Mouse (Mus musculus): ENCODE results near the gene Irf4.
A peak's percentile ranks its signal among the peaks of the same experiment; 100 is the strongest.

The Irf4 gene

DNA sequence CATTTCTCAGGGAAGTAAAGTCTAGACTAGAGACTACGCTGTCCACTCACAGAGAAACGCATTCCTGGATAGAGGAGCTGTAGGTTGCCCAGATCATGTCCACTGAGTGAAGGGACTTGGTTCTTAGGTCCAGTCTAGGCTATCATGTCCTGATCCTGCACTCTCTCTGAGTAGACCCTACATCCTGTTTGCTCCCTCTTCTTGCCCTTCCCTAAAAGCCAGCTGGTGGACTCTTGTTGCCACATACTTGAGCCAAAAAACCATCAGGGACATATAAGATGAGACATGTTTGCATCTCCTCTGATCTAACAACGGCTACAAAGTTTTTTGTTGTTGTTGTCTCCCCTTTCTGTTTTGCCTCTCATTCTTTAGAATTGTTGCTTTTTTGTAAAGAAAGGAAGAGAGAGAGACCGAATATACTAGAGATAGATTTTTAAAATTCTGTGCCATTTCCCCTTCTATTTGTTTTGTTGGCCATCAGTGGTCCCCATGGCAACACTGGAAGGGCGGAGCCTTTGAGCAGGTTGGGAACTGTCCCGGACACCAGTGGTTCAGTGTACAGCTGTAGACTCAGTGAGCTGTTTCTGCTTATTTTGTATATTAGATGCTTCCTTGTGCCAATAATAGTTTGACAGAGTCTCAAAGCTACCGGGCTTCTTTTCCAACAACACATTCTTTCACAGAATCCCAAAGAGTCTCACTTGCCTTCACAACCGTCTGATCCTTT is 15.2 kb downstream of the Irf4 start:
- no peak for DNase-seq

DNA sequence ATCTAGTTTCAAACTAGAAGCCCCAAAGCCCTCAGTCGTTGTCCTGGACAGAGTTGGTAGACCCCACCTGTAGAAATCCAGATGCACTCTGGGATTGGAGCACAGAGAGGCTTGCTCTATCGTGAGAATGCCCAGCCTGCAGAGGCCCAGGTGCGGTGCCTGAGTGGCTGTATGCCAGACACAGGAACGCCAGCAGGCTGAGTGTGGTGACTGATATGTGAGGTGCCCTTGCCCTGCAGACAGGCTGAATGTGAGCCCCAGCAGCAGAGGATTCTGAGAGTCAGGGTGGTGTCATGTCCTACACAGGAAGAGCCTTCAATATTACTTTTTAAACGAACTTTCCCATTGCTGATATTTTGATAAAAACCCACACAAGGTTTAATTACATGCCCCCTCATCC is 16.9 kb downstream of the Irf4 start:
- no peak for DNase-seq

DNA sequence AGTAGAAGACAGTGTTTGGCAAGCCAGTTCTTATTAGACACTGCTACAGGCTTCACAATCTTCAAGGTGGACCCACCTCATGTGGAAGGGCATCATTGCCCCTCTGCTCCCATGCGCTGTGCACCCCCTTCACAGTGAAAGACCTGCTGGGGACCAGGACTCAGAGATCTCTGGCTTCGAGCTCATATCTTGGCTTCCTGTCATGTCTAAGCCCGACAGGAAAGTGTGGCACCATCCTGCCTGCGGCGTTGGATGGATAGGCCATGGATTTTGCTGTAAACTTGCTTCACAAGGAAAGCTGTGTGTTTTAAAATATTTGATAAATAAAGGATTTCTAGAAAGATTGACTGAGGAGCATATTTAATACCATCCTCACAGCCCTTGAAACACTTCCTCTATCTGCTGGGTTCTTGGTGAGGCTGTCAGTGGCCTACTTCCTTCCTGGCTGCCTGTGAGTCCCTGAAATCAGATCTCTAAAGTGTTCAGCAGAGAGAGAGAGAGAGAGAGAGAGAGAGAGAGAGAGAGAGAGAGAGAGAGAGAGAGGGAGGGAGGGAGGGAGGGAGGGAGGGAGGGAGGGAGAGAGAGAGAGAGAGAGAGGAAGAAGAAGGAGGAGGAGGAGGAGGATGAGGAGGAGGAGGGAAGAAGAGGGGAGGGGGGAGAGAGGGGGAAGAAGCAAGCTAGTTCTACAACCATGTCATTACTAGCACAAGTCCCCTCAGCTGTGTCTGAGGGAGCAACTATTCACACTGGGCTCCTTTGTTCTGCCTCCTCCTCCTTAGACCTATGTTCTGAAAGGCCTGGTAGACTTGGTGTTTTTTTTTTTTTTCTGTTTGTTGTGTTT is 17.8 kb downstream of the Irf4 start:
- DNase-seq: no peak

DNA sequence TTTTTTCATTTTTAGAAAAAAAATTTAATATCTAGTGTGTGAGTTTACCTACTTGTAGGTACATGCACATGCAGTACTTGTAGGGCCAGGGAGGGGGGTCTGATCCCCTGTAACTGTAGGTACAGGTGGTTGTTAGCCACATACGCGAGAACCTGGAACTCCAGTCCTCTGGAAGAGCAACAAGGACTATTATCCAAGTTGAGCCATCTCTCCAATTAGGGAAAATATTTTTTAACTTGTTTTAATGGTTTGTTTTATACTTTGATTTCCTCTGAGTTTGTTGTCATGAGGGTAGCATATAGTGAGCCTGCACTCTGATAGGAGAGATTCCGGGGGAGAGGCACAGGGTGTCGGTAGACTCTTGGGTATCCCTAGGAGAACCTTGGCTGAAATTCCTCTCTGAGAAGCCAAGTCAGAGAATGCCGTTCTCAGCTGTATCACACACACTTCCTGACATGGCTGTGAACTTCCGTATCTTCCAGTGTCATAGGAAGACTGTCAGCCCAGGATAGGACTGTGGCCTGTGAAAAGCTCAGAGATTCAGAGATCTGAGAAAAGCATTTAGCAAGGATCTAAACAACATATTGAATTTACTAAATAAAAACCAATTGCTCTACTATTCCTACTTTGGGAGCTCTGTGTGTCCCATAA is 18.6 kb downstream of the Irf4 start:
- no peak for DNase-seq

DNA sequence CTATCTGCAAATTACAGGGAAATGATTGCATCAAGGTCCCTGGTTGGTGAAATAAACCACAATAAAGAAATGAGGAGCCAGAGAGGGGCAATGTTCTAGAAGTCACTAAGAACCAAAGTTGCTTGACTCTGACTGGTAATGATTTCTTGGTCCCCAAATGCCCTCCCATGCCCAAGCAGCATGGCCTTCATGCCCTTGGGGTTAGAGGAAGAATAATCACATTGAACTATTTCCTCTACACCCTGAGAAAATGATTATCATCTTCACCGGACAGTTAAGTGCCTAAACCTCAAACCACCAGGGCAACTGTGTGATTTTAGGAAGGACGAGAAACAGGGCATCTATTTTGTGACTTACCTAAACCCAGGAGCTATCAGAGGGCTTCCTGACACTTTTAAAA is 27.0 kb downstream of the Irf4 start:
- DNase-seq: no peak

DNA sequence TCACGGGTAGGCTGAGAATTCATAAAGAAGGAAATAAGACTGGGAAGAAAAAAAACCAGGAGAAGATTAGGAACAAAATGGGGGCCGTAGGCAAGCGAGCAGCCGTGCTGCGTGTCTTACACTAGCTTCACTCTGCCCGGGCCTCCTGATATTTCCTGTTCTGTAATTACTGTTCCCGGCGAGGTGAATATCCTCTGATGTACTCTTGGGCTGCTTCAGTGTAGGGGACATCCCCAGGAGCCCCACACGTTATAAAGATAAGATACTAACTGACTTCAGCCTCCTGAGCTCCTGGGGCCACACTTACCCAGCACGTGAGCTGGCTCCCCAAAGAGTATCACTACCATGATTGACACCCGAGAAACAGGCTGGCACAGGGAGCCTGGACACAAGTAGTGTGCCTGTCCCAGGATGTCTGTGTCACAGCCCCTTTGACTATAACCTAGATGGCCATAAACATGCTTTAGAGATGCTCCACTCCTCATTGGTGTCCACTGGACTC is 28.7 kb downstream of the Irf4 start:
- no peak for DNase-seq

DNA sequence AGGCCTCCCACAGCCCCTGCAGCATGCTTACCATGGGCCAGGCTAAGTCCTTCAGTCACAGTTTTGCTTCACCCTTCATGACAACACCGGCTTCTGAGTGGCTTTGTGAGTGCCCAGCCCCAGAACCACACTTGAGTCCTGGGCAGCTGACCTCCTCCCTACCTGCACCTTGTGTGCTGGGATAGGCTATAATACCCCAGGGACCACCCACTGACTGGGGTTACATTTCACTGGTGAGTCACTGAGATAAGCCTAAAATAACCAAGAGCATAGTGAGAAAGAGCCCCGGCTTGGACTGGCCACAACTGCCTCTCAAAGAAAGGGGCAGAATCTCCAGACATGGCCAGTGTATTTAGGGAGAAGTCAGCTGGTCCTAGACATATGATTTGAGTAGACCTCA is 32.9 kb downstream of the Irf4 start:
- DNase-seq: no peak

DNA sequence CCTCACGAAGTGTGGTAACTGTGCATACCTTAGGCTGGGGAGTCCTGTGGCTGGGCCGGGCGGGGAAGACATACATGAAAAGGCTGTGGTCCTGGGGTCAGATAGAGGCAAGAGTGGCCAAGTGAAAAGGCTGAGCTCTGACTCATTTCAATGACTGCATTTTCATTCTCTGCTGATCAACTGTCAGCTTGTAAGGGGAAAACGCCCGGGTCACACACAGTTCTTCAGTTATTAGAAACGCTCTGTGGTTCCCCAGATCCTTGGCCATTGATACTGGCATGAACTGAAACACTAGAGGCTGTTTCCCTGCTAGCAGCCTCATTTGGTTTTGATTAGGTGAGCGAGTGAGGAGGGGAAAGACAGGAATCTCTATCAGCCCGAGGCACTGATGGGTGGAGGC is 33.4 kb downstream of the Irf4 start:
- DNase-seq: no peak

DNA sequence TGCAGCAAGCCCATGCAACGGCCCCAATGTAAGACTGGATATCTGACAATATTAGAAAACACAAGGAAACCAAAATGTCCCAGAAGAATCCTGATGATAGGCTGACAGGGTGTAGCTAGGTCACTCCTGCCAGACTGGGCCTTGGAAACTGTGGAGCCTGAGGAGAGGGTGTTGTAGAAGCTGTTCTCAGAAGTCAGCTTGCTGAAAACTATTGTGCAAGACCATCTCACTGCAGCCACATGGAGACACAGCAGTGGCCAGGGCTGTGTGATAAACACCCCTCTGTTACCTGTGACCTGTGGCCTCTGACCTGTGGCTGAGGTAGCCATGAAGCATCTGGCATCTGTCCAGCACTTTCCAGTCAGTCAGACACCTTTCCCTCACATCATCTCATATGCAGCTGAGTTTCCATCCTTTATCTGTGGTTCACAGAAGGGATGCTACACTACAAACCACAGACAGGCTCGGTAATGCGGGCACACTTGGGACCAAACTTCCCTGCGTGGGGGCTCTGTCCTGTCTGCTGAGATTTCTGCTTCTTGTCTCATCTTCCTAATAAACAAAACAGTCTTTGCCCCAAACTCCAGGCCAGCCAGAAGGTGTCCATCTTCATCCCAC is 36.5 kb downstream of the Irf4 start:
- DNase-seq: no peak

DNA sequence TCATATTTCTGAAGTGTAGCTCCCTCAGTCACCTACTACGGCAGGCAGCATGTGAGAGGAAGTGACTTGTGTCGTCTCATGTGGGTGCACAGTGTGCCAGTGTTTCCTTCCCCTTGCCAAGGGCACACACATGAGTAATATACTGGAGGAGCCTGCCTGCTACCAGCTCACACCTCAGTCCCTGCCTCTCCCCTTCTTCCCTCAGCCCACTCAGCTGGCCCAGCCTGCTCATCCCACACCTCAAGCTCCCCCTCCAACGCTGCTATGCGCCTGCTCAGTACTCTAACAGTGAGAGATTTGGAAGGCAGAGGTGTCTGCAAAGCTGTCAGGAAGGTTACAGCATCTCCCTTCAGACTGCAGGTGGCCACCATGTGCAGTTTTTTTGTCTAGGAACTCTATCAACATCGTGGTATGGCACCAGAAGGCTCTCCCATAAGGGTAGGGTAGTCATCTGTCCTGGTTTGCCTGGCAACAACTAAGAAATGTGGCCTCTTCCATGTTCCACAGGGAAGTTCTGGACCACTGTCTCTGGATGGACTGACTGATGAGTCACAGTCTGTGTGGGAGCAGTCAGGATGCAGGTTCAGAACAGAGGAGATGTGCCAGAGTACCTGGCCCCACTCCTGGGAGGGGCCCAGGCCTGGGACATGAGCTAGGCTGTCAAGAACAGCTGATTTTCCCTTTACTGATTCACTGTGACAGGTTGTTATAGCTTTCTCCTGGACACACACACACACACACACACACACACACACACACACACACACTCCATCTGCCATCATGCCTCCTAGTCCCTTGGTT is 37.4 kb downstream of the Irf4 start:
- DNase-seq: peak; percentile 91

DNA sequence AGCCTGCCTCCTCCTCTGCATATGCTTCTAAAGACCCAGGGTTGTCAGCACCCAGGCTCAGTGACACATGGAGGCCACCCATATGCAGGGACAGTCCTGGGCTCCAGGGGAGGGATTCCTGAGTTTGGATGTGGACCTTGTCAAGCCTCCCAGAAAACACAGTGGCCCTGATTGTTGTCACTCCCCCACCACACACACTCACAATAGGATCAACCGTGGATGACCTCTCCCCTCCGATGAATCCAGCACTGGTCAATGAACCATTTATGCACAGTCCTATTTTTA is 38.0 kb downstream of the Irf4 start:
- DNase-seq: no peak

DNA sequence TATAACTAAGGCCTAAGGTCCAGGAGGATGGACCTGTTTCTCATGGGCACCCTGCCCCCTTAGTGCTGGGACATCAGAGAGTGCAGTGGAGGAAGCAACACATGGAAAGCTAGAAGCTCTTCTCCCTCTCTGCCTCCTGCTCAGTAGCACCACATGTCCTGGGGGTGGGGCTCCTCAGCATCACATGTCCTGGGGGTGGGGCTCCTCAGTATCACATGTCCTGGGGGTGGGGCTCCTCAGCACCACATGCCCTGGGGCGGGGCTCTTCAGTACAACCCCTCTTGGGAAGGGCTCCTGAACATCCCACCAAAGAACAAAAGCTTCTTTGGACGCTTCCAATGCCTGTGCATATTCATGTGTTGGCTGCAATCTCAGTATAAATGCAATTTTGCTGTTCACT is 38.5 kb downstream of the Irf4 start:
- no peak for DNase-seq

DNA sequence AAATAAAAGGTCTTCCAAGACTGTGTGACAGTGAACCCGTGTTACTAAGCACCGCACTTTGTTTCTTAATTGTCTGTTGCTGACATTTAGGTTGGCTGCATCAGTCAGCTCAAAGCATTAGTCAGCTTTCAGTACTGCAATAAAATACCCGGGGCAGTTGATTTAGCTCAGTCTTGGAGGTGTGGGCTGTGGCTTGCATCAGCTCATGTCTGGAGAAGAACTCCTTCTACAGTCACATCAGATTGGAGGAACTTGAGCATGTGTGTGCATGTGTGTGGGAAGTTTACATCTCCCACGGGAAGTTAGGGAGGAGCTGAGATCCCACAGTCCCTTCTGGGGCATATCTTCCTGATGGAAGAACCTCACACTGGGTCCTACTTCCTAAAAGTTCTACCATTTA is 38.9 kb downstream of the Irf4 start:
- DNase-seq: no peak

DNA sequence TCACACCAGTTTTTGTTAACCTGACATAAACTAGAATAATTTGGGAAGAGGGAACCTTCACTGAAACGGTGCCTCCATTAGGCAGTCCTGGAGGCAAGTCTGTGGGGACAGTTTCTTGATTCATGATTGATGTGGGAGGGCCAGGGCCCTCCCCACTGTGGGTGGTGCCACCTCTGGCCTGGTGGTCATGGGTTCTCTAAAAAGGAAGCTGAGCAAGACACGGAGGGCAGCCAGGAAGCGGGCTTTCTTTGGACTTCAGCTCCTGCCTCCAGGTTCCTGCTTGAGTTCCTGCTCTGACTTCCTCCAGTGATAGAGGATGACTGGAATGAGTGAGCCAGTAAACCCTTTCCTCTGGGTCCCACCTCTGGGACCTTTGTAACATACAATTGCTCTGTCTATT is 39.4 kb downstream of the Irf4 start:
- no peak for DNase-seq

DNA sequence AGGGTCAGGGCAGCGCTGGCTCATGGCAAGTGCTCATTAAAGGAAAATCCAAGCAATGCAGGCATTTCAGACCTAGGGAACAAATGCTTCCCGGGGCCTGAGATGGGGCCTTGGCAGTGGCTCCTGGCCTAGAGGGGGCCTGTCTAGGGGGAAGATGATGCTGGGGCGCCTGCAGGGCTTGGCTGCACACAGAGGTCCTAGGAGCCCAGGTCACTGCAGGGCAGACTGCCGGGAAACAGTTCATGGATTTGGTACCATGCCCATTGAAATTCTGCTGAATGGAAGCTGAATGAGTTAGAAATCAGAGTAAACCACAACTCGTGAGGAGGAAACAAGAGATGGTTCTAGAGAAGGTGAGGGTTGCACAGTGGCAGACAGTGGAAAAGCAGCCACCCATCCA is 41.0 kb downstream of the Irf4 start:
- no peak for DNase-seq

DNA sequence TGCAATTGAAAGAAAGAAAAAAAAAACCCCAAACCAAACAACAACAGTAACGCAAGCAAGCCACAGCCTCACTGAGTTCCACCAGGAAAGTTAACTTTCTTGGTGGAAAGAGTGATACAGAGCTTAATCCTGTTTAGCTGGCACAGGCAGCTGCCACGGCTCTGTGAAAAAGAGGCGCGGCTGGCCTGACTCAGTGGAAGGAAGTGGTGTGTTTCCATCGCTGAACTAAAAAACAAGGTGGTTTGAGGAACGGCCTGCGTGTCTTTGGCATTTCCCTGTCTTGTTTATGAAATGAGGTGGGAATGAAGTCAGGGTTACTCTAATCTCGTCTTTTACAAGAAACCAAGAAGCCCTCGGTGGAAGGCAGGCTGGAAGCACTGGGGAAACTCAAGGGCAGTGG is 43.3 kb downstream of the Irf4 start:
- no peak for DNase-seq

DNA sequence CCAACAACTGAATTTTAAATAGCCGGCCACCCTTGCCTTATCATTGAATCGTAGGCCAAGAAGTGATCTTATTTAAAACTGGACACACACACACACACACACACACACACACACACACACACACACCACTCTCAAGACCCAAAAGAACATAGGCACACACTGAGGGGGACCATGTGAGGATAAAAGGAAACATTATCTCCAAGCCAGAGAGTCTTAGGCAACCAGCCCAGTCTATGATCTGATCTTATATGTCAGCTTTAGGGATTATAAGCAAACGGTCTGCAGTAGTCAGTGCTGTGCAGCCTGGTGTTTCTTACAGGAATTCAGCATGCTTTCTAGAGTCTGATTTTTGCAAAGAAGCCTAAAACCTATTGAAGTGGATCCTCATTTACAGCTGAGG is 43.7 kb downstream of the Irf4 start:
- no peak for DNase-seq

DNA sequence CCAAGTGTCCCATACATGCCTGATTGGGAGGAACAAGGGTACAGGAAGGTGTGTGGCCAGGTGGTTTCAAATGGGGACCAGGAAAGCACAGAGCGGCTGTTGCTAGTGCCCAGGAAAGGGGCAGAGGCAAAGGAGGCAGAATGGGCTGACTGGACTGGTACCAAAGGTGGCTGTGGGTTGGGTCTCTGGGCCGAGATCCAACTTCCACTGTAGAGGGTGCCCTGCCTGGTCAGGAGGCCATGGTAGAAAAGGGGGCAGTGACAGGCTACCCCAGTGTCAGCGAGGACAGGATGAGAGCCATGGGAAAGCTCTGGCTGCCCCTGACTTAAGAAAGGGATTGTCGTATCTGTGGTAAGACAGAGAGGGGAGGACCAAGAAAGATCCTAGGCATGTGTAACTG is 44.2 kb downstream of the Irf4 start:
- DNase-seq: no peak

DNA sequence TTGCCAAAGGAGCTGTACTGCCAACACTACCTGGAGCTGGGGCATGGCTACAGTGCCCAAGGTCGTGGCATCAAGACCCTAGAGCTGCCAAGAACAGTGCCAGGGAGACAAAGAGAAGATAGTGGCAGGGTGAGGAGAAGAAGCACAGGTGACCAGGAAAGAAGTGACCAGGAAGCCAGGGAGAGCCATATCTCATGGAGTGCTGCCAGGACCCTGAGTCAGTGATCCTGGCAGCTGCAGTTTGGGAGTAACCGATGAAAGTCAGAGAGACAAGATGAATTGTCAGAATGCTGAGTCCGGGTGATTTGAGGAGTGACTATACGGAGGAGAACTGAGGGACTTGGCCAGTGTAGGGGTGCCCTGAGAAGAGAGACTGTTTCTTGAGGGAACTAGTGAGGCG is 44.6 kb downstream of the Irf4 start:
- no peak for DNase-seq

DNA sequence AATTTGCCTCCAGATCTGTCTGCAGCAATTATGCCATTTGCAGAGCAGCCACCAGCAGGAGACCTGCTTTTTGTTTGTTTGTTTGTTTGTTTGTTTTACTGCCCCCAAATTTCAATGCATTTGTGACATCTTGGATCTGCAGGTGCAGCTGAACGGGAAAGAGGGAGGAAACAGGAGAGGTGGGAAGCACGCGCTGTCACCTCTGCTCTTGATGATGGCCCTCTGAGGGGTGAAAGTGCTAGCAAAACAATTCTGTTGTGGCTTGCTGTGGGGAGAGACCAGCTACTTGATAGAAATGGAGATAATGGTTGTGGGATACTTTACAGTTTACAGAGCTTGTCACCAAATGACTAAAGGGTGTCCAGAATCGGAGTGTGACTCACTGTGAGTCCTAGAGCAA is 46.9 kb downstream of the Irf4 start:
- DNase-seq: no peak

DNA sequence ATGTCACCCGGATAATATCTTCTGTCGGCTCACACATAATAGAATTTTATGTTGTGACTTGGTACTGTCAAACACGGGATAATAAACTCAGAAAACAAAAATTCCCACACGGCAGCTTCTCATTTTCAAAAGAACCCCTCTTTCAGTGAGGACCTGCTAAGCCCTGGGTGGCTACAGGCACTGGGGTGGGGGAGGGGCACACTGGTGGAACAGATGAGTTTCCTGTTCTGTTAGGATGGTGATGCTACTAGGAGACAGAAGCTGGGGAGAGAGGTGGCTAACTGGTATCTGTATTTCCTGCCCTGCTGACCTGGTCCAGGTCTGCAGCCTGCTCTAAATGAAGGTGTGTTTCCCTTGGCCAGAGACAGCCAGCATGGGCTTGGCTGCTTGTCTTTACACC is 52.9 kb downstream of the Irf4 start:
- no peak for DNase-seq

DNA sequence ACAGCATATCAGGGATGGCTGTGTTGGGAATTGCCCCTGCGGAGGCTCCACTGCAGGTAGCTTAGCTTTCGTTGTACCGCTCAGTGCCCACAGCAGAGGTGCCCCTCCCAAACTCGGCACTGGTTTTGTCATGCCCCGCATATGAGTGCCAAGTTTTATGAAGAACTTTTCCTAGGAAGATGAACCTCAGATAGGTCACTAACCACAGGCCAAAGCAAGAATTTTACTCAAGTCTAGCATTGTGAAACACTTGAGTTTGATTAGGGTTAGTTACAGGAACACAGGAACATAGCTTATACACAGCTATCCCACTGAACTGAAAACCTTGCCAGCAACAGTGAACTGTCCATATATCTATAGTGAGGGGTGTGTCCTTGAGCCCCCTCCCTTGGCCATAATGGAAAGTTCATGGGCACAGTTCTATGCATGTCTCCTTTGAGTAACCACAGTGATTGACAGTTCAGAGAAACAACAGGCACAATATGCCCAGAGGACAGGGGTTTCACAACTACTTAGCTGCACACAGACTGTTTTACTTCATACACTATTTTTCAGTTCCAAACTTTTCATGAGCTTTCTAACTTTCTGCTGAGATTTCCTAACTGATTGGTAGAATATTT is 53.4 kb downstream of the Irf4 start:
- DNase-seq: no peak

Measured in right cerebral cortex, adult 18-20 months (tissue).